Mouse (Mus musculus) urinary bladder, adult 18-20 months (tissue): ENCODE results near the gene Sel1l3.
A peak's percentile ranks its signal among the peaks of the same experiment; 100 is the strongest.

Experiments
- DNase-seq, 2 experiments: peaks; one replicate each; pipeline ENCODE4 v3.0.0; 2022; ENCODE audit warnings: low spot score in 2 of 2, mixed read lengths in 2 of 2

Gene Sel1l3

DNA sequence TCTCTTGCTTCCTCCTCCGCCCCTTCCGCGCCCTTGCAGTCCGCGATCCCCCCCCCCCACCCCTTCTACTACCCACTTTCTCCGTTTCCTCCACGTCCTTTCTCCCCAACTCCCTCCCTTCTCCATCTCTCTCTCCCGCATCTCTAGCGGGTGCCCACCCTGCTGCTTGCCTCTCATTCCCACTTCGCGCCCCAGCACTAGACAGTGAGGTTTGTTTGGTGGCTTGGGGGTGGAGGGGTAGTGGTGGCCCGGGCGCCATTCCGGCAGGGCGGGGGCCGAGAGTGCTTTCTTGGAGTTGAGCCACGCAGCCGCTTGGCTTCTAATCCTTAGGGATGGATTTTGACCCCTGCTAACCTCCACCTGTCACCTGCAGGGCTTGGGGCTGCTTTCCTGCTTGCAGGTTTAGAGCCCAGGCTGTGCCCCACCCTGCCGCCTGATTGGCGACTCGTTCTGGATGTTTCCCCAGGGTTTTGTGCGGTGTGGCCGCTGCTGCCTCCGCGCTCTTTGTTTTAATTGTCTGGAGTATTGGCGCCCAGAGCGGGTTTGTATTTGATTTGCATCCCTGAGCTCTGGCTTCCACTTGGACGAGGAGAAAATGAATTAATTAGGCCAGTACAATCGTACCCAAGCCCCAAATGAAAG is at the start of gene Sel1l3:
Sel1l3 (minus strand) TSS at position 217 of the 642 bp plus-strand sequence.
- peak in 1 of 2 experiments; percentile 46 for DNase-seq

GRCm38 (mm10) chr5:53261999-53262398 is 48.3 kb upstream of the Sel1l3 start:
- no peak for DNase-seq

DNA sequence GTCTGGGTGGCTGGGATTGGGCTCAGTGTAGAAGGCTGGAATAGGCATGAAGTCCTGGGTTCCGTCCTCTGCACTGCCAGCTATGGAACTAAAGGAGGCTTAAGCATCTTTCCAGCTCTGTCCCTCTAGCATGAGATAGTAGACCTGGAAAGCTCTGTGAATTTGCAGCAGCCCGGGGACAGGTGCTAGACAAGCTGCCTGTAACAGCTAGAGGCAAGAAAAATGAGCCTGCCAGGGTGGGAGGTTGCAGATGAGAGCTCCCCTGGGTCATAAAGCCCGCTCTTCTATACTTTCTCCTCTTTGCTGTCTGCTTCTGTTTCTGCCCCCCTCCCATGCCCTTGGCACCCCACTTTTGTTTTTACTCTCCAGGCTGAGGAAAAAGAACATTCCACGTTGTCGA is 46.2 kb upstream of the Sel1l3 start:
- no peak for DNase-seq

DNA sequence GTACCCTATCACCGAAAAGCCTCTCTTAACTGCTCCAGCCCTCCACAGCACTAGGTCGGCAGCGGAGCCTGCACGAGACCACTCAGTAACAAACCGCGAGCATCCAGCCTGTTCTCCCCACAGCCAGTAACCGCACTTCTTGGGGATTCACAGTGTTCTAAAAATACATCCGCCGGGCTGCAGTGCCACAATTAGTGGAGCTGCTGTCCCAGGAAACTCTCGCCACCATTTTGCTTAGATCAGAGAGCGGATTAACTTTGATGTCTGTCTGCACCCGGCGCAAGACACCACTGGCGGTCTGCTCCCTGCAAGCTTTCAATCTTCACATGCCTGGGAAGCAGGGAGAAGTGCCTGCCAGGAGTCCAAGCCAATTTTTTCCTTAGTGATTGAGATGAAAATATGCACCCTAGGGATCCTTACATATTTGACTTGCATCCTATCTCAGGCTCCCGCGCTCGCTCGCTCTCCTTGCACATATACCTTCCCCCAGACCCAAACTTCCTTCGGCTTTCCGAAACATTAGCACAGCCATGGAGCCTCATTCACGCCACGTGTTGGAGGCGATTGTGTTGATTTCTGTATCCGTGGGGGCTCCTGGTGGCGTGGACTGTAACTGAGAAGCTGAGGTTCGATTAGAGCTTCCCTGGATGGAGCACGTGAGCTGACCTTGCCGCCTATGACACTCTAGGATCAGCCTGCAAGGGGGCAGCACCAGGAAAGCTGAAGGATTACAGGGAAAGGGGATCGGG is 44.5 kb upstream of the Sel1l3 start:
- no peak for DNase-seq

DNA sequence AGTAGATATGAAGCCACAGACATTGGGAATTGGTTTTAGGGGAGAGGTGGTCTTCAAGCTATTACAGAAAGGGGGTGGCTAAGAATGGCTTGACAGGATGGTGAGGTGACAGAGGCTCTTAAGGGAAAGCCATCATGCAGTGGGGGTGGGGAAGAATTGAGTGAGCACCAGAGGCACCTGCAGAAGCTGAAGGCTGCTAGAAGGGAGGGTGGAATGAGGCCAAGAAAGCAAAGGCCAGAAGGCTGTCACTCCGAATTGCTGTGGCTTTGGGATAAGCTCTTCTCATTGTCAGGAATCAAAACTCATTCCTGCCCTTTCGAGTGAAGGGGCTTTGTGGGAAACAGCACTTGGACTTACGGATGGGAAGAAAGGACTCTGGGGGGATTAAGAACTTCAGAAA is 41.1 kb upstream of the Sel1l3 start:
- DNase-seq, result no peak

GRCm38 (mm10) chr5:53254154-53254553 is 40.4 kb upstream of the Sel1l3 start:
- DNase-seq, result no peak

GRCm38 (mm10) chr5:53249431-53250061 is 35.8 kb upstream of the Sel1l3 start:
- DNase-seq, result no peak

DNA sequence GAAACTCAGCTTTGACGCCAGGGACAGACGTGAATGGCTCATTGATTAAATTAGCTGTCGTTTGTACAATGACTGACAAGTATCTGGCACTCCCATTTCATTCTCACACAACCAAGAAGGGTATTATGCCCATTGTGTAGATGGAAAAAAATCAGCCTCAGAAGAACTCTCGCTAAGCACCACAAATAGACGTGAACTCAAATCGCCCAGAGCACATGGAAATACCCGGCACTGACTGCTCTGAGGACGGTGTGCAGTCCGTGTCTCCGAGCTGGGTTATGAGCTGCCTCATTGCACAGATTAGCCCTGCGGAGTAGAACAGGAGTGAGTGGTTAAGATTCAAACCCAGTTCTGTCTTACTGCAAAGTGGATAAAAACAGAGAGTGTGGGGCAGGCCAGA is 34.8 kb upstream of the Sel1l3 start:
- DNase-seq, result no peak

DNA sequence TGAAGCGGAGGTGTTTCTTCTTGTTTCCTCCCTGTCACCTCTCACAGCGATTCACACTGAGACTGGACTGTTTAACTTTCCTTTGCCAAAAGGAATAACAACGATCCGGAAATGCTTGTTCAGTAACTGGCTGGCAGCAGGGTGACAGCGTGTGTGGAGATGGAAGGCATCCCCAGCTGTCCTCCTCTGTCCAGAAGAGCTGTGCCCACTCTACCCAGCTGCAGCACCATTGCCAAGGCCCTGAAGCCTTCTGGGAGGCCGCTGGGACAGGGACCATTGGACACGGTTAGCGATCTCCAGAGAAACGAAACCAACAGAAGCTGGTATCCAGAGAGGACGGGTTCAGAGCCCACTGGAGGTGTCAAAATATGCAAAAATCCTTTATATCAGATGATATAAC is 30.2 kb upstream of the Sel1l3 start:
- DNase-seq, result no peak

DNA sequence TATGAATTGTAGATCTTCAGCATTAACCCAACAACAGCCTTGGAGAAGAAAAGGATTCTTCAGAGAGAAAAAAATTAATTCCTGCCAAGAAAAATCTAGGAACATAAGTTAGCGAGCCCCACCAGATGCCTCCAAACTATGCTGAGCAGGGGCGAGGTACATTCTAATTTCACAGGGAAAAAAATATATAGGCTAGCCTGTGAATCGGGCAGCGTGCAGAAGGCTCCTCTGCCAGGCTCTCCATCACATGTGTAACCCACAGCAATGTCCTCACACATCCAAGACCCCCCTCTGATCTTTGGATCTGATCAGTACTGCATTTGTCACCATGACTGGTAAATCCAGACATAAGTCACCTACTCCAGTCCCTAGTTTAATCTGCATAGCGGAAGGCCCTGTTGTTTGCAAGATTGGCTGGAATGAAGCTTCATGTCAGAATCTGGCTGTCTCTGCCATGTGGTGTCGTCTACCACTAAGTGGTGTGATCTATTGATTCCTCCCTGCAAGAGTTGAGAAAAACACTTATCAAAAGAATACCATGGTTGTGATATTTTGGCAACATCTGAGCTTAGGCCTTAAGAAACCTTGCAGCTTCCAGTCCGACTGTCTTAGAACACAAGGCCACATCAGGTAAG is 29.3 kb upstream of the Sel1l3 start:
- DNase-seq, result no peak

DNA sequence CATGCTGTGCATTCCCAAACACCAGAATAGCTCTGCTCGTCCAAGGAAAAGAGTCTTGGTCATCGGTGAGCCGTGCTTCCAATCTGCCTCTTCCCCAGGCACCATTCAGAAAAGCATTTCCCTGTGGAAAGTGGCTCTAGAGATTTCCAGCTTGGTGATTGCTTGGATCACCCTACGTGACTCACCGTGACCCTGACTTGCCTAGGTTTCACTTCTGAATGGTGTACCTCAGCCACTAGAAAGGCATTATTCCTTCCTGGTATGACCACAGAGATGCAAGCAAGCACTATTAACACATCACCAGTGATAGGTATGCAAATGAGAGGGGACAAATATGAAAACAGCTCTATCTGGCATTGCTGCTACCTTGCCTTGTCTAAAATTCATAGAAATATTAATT is 28.2 kb upstream of the Sel1l3 start:
- DNase-seq, result no peak

- DNase-seq, result peak; percentile 16 to 27
Observed at GRCm38 (mm10) chr5:53241109-53241508, 27.4 kb upstream of the Sel1l3 start.

GRCm38 (mm10) chr5:53239831-53240440 is 26.2 kb upstream of the Sel1l3 start:
- no peak for DNase-seq

DNA sequence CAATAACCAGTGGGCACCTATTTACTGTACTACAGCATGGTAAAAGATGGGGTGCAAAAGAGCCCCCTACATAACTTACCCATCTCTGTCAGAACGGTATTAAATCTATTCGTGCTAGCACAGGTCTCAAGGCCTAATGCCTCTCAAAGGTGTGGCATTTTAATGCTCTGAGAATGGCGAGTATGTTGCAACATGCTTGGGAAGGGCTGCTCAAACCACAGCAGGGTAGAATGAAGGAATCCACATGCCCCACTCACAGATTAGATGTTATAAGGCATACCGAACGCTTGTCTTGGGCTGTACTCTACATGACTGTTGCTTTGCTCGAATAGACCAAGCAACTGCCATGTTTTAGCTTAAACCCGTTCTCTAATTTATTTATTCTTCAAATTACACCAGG is 25.5 kb upstream of the Sel1l3 start:
- no peak for DNase-seq

DNA sequence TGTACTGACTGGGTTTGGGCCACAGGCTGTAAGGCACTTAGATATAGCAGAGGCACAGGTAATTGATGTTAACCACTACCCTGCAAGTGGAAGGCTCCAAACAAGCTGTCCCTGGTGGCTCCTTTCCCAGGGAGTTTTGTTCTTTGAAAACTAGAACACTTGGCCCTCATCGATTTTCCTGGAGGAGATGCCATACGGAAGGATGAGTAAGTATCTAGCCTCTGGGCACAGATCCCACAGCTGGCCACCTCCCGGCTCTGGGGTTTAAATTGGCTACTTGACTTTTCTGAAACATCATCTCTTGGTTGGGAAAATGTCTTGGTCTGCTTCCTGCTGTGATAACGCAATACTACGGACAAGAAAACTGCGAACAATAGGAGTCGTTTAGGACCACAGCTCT is 25.0 kb upstream of the Sel1l3 start:
- DNase-seq, result no peak

- no peak for DNase-seq
Observed at GRCm38 (mm10) chr5:53236749-53237148, 23.0 kb upstream of the Sel1l3 start.

GRCm38 (mm10) chr5:53236136-53236535 is 22.4 kb upstream of the Sel1l3 start:
- peak in 1 of 2 experiments; percentile 71 for DNase-seq

DNA sequence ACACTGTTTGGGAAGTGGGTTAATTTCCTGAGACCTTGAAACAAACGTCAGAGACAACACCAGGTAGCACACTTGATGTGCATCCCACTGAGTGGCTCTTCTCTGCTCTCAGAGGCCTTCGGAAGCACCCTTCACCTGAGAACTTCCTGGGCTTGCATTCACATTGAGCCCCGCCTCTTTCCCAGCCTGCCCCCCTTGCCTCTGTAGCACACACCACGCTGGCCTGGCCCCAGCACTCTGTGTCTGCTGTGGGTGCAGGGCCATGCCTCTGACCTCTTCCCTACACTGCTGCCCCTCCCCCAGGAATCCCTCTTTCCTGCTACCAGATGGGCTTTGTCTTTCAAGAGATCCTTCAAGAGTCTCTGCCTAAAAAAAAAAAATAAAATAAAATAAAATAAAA is 21.8 kb upstream of the Sel1l3 start:
- no peak for DNase-seq

GRCm38 (mm10) chr5:53230560-53230959 is 16.8 kb upstream of the Sel1l3 start:
- no peak for DNase-seq

DNA sequence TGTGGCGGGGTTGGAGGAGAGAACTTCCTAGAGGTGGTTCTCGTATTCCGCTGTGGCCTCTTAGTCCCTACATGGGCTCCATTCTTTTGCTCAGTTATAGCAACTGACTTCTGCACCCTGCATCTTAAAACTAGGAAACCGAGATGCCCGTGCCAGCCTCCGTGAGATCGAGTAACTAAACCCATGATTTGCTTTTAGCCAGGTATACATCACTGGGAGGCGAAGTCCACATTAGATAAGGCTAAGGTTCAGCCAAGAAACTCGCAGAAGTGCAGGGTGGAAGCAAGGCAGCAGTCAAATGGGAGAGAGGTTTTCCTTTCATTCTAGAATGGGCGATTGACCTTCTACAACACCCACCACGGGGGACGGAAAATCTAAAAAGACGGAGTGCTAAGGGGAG is 11.7 kb upstream of the Sel1l3 start:
- DNase-seq, result no peak

DNA sequence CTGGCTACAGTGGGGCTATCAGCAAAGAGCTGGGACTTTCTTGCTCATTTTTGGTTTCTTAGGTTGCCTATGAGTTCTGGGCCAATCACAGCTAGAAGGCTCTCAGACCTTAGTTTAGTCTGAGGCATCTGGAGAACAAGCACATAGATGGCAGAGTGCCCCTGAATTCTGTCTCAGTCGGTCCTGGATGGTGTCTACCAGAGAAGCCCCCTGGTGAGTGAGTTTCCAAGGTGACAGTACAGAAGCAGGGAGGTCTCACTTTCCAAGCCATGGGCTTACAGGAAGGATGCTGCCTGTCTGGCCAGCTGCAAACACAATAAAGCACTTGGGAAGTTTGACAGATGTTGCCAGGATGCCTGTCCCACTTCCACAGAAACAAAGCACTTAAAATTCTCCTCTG is 1.1 kb upstream of the Sel1l3 start:
- DNase-seq, result no peak

DNA sequence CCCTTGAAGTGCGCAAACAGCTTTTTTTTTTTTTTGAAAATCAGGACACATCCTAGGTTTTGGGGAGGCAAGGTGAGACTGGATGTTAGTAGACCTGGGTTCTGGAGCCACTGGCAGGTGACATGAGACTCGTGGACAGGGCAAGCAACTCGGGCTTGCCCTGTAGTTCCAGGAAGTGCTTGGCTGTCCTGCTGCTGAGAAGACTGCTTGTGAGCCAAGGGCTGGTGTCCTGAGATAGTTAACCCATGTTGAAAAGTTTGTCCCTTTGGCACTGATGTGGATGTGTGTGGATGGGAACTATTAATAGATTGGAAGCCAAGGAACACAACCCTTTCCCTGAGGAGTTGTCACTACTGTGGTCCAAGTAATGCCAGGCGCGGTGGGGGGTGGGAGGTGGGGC is 635 bp upstream of the Sel1l3 start:
- peak in 1 of 2 experiments; percentile 16 for DNase-seq
